Mouse (Mus musculus) cerebellum, adult 2 months (tissue): ENCODE measurements around the gene Dstyk.

Experiments
- CTCF ChIP-seq: fragments of 200-500 bp; IDR thresholded peaks from 2 replicates; pipeline ENCODE4 v1.5.1; 2011; ENCODE audit warnings: low read depth, mild to moderate bottlenecking, control low read depth, low read length, moderate library complexity, borderline replicate concordance; ENCODE audit not compliant: insufficient read depth
- POLR2A ChIP-seq: fragments of 200-500 bp; IDR thresholded peaks from 2 replicates; pipeline ENCODE4 v1.6.1; 2011; ENCODE audit warnings: low read length, control low read depth, borderline replicate concordance; ENCODE audit not compliant: insufficient read depth

DNA sequence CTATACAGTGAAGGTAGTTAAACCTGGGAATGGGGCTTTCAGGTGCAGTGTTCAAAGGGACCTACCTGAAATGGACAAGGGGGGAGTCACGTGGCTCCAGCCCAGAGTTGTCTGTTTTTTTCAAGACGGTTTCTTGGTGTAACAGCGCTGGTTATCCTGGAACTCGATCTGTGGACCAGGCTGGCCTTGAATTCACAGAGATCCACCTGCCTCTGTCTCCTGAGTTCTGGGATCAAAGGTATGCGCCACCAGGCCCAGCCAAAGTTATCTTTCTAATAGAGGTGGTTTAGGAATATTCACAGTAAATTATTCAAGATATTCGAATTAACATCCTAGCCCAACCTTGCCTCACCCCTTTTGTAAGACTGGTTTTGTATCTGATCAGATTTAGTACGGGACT, 89.3 kb downstream of the Dstyk start:
- TF ChIP-seq CTCF (no peak), POLR2A (no peak)
